Mouse (Mus musculus): ENCODE measurements at regions not wholly inside any gene's neighbourhood (a gene's known extent, or its start where the extent isn't known, plus 50 kb on each side); places are given as distances from the start of the nearest gene placed in this dataset.

GRCm38 (mm10) chr10:96534547-96535124, 82.2 kb upstream of the Btg1 start:
- ATAC-seq (replicated peaks; ENCODE audit: low FRiP score, poor library complexity, severe bottlenecking): no peak

- no peak for ATAC-seq (replicated peaks; ENCODE audit: low FRiP score, poor library complexity, severe bottlenecking)
Measured at GRCm38 (mm10) chr10:96535461-96535860, 81.3 kb upstream of the Btg1 start.

GRCm38 (mm10) chr10:96540828-96541227, 76.0 kb upstream of the Btg1 start:
- no peak for ATAC-seq (replicated peaks; ENCODE audit: low FRiP score, poor library complexity, severe bottlenecking)

GRCm38 (mm10) chr10:96545312-96545711, 71.5 kb upstream of the Btg1 start:
- ATAC-seq (replicated peaks; ENCODE audit: low FRiP score, poor library complexity, severe bottlenecking): no peak

GRCm38 (mm10) chr10:96545761-96546388, 70.9 kb upstream of the Btg1 start:
- ATAC-seq (replicated peaks; ENCODE audit: low FRiP score, poor library complexity, severe bottlenecking): no peak

- ATAC-seq (replicated peaks; ENCODE audit: low FRiP score, poor library complexity, severe bottlenecking): no peak
Measured at GRCm38 (mm10) chr10:96549651-96550050, 67.2 kb upstream of the Btg1 start.

GRCm38 (mm10) chr10:96550266-96550665, 66.5 kb upstream of the Btg1 start:
- no peak for ATAC-seq (replicated peaks; ENCODE audit: low FRiP score, poor library complexity, severe bottlenecking)

- ATAC-seq (replicated peaks; ENCODE audit: low FRiP score, poor library complexity, severe bottlenecking): no peak
Measured at GRCm38 (mm10) chr10:96557336-96557735, 59.5 kb upstream of the Btg1 start.

- ATAC-seq (replicated peaks; ENCODE audit: low FRiP score, poor library complexity, severe bottlenecking): no peak
Measured at GRCm38 (mm10) chr10:96565343-96565742, 51.5 kb upstream of the Btg1 start.
